Mouse (Mus musculus): Measurements from ENCODE around the gene Pitpnm3. TPM values are rescaled to one million over a fixed set of nuclear protein-coding genes. Genes with fewer than 3 reads are reported as not detected.
A peak's percentile ranks its signal among the peaks of the same experiment; 100 is the strongest.

Pitpnm3 gene
- total and polyA plus RNA-seq, 2 experiments from 2014 or later, result 3.2 to 14.0 TPM

- H3K27ac ChIP-seq (ENCODE audit: low read depth, low read length), result no peak overlapping the region
- H3K4me1 ChIP-seq (ENCODE audit: insufficient read depth), result 0 out of 2 replicates have a peak, but pooled peaks cover 3% of the 10 kb centered on the region
- H3K9me3 ChIP-seq (ENCODE audit: low read length), result no peaks in the 10 kb centered on the region
- no peak overlapping the region for H3K9ac ChIP-seq
- DNase-seq (no peak), ATAC-seq (peak; percentile 43; the same call in 1 of the 2 replicates)
- H3K4me2 ChIP-seq (ENCODE audit: low read depth), result no peak overlapping the region
- no peak for TF ChIP-seq CTCF (IDR thresholded peaks at IDR 0.05; ENCODE audit: low read depth)
- H3K36me3 ChIP-seq (ENCODE audit: insufficient read depth), result no peaks in the 10 kb centered on the region
- no peaks in the 10 kb centered on the region for H3K27me3 ChIP-seq (ENCODE audit: insufficient read depth, low read length)
- 53% methylated on average over 6 of the region's 6 CpGs for WGBS
- no peak overlapping the region for H3K4me3 ChIP-seq (ENCODE audit: low read depth, low read length)
These were observed 55.1 kb downstream of the Pitpnm3 start for GRCm38 (mm10) chr11:72080461-72080860.

- 15% methylated on average over 4 of the region's 4 CpGs for WGBS
- no peaks in the 10 kb centered on the region for H3K27me3 ChIP-seq (ENCODE audit: insufficient read depth, low read length)
- TF ChIP-seq CTCF (IDR thresholded peaks at IDR 0.05; ENCODE audit: low read depth), result no peak
- no peaks in the 10 kb centered on the region for H3K4me1 ChIP-seq (ENCODE audit: insufficient read depth)
- H3K4me2 ChIP-seq (ENCODE audit: low read depth), result no peak overlapping the region
- peak; percentile 55 for DNase-seq
- H3K27ac ChIP-seq (ENCODE audit: low read depth, low read length), result no peak overlapping the region
- H3K36me3 ChIP-seq (ENCODE audit: insufficient read depth), result no peaks in the 10 kb centered on the region; the same call in 1 of the 2 replicates
- H3K9me3 ChIP-seq (ENCODE audit: low read length), result no peaks in the 10 kb centered on the region
- peak; percentile 69 for ATAC-seq
- H3K9ac ChIP-seq, result no peak overlapping the region
- no peak overlapping the region for H3K4me3 ChIP-seq (ENCODE audit: low read depth, low read length)
These were observed 56.9 kb downstream of the Pitpnm3 start for GRCm38 (mm10) chr11:72078647-72079046.

- Histone ChIP-seq H3K27ac (ENCODE audit: low read depth, low read length) (no peak overlapping the region), H3K36me3 (ENCODE audit: insufficient read depth) (no peaks in the 10 kb centered on the region; the same call in 1 of the 2 replicates), H3K4me1 (ENCODE audit: insufficient read depth) (no peaks in the 10 kb centered on the region), H3K4me2 (ENCODE audit: low read depth) (no peak overlapping the region), H3K9me3 (ENCODE audit: low read length) (no peaks in the 10 kb centered on the region), H3K27me3 (ENCODE audit: insufficient read depth, low read length) (no peaks in the 10 kb centered on the region), H3K9ac (no peak overlapping the region), H3K4me3 (ENCODE audit: low read depth, low read length) (no peak overlapping the region)
- no peak for TF ChIP-seq CTCF (IDR thresholded peaks at IDR 0.05; ENCODE audit: low read depth)
- peak; percentile 22 for DNase-seq
- no peak for ATAC-seq
- WGBS, result 32% methylated on average over 3 of the region's 3 CpGs
These were observed 57.5 kb downstream of the Pitpnm3 start for GRCm38 (mm10) chr11:72078056-72078455.

- no peak for ATAC-seq
- H3K9me3 ChIP-seq (ENCODE audit: low read length), result no peaks in the 10 kb centered on the region
- DNase-seq, result no peak
- H3K4me2 ChIP-seq (ENCODE audit: low read depth), result no peak overlapping the region
- TF ChIP-seq CTCF (IDR thresholded peaks at IDR 0.05; ENCODE audit: low read depth), result no peak
- no peak overlapping the region for H3K9ac ChIP-seq
- H3K36me3 ChIP-seq (ENCODE audit: insufficient read depth), result no peaks in the 10 kb centered on the region; the same call in 1 of the 2 replicates
- H3K27ac ChIP-seq (ENCODE audit: low read depth, low read length), result no peak overlapping the region
- no peaks in the 10 kb centered on the region for H3K27me3 ChIP-seq (ENCODE audit: insufficient read depth, low read length)
- H3K4me1 ChIP-seq (ENCODE audit: insufficient read depth), result no peaks in the 10 kb centered on the region
- WGBS, result 81% methylated on average over 13 of the region's 13 CpGs
- H3K4me3 ChIP-seq (ENCODE audit: low read depth, low read length), result no peak overlapping the region
These were observed 61.3 kb downstream of the Pitpnm3 start for GRCm38 (mm10) chr11:72074230-72074629.

- WGBS, result 36% methylated on average over 6 of the region's 6 CpGs
- peaks cover 6% of the 10 kb centered on the region; the same call in 1 of the 2 replicates for H3K4me1 ChIP-seq (ENCODE audit: insufficient read depth)
- no peak overlapping the region for H3K27ac ChIP-seq (ENCODE audit: low read depth, low read length)
- H3K9me3 ChIP-seq (ENCODE audit: low read length), result no peaks in the 10 kb centered on the region
- no peak overlapping the region for H3K9ac ChIP-seq
- ATAC-seq, result no peak
- no peak overlapping the region for H3K4me3 ChIP-seq (ENCODE audit: low read depth, low read length)
- peak; percentile 8 for DNase-seq
- TF ChIP-seq CTCF (IDR thresholded peaks at IDR 0.05; ENCODE audit: low read depth), result no peak
- H3K27me3 ChIP-seq (ENCODE audit: insufficient read depth, low read length), result no peaks in the 10 kb centered on the region
- H3K4me2 ChIP-seq (ENCODE audit: low read depth), result no peak overlapping the region
- no peaks in the 10 kb centered on the region; the same call in 1 of the 2 replicates for H3K36me3 ChIP-seq (ENCODE audit: insufficient read depth)
These were observed 63.2 kb downstream of the Pitpnm3 start for GRCm38 (mm10) chr11:72072331-72072905.

GRCm38 (mm10) chr11:72070733-72071132, 64.8 kb downstream of the Pitpnm3 start:
- no peaks in the 10 kb centered on the region for H3K9me3 ChIP-seq (ENCODE audit: low read length)
- H3K4me1 ChIP-seq (ENCODE audit: insufficient read depth), result peaks cover 10% of the 10 kb centered on the region
- no peak for ATAC-seq
- H3K27ac ChIP-seq (ENCODE audit: low read depth, low read length), result no peak overlapping the region
- no peak for DNase-seq
- H3K9ac ChIP-seq, result no peak overlapping the region
- H3K27me3 ChIP-seq (ENCODE audit: insufficient read depth, low read length), result no peaks in the 10 kb centered on the region
- H3K36me3 ChIP-seq (ENCODE audit: insufficient read depth), result no peaks in the 10 kb centered on the region; the same call in 1 of the 2 replicates
- WGBS, result 91% methylated on average over 9 of the region's 9 CpGs
- no peak overlapping the region for H3K4me2 ChIP-seq (ENCODE audit: low read depth)
- no peak for TF ChIP-seq CTCF (IDR thresholded peaks at IDR 0.05; ENCODE audit: low read depth)
- H3K4me3 ChIP-seq (ENCODE audit: low read depth, low read length), result no peak overlapping the region

DNA sequence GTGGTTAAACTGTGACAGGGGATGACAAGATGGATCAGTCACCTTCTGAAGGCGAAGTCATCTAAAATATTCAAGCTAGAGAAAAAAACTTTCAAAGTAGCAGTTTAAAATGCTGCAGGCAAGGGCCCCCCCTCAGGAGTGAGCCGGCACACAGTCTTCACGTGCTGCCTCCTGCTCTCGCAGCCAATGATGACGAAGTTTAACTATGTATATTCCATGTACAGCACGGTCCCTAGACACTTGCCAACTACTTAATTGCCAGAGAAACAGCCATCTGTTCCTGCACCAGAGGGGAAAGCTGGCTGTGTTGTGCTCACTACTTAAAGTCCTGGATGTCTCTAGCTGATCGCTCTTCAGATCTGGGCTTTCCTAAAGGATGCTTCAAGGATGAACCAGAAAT, 67.6 kb downstream of the Pitpnm3 start:
- whole genome bisulfite sequencing, result 35% methylated on average over 7 of the region's 7 CpGs
- Histone ChIP-seq H3K4me1 (ENCODE audit: insufficient read depth) (peaks cover 10% of the 10 kb centered on the region), H3K27ac (ENCODE audit: low read depth, low read length) (no peak overlapping the region), H3K36me3 (ENCODE audit: insufficient read depth) (no peaks in the 10 kb centered on the region), H3K27me3 (ENCODE audit: insufficient read depth, low read length) (no peaks in the 10 kb centered on the region), H3K4me3 (ENCODE audit: low read depth, low read length) (no peak overlapping the region), H3K9me3 (ENCODE audit: low read length) (peaks cover 11% of the 10 kb centered on the region; the same call in 1 of the 2 replicates), H3K4me2 (ENCODE audit: low read depth) (no peak overlapping the region), H3K9ac (no peak overlapping the region)
- ATAC-seq, result peak; percentile 78
- DNase-seq, result peak; percentile 80
- no peak for TF ChIP-seq CTCF (IDR thresholded peaks at IDR 0.05; ENCODE audit: low read depth)
